Mouse (Mus musculus): ENCODE measurements around the gene Tgfbi. TPM values are rescaled to one million over a fixed set of nuclear protein-coding genes. Genes with fewer than 3 reads are reported as not detected.

The Tgfbi gene
- polyA plus RNA-seq, 1 experiment from 2014 or later: 65.0 TPM

- Histone ChIP-seq H3K4me3 (ENCODE audit: low read depth, low read length) (no peak overlapping the region), H3K4me2 (no peak overlapping the region), H3K36me3 (ENCODE audit: control insufficient read depth, insufficient read depth, low read length) (no peaks in the 10 kb centered on the region), H3K9ac (ENCODE audit: low read depth, low read length) (no peak overlapping the region), H3K27ac (ENCODE audit: low read depth, low read length) (no peak overlapping the region), H3K9me3 (replicated peaks; ENCODE audit: control insufficient read depth, low read length) (no peaks in the 10 kb centered on the region), H3K4me1 (ENCODE audit: control insufficient read depth, insufficient read depth, low read length) (peaks cover 27% of the 10 kb centered on the region), H3K27me3 (ENCODE audit: control insufficient read depth, insufficient read depth, low read length) (peaks cover 6% of the 10 kb centered on the region)
- WGBS (ENCODE audit: insufficient replicate concordance): 55% methylated on average over 3 of the region's 3 CpGs
- no peak for ATAC-seq (replicated peaks; ENCODE audit: insufficient number of reproducible peaks, low FRiP score, low TSS enrichment)
Measured at GRCm38 (mm10) chr13:56614768-56615167, 5.4 kb downstream of the Tgfbi start.

- H3K27me3 ChIP-seq (ENCODE audit: control insufficient read depth, insufficient read depth, low read length): peaks cover 1% of the 10 kb centered on the region
- H3K27ac ChIP-seq (ENCODE audit: low read depth, low read length): no peak overlapping the region
- peaks cover 25% of the 10 kb centered on the region for H3K4me1 ChIP-seq (ENCODE audit: control insufficient read depth, insufficient read depth, low read length)
- no peak overlapping the region for H3K4me2 ChIP-seq
- H3K36me3 ChIP-seq (ENCODE audit: control insufficient read depth, insufficient read depth, low read length): no peaks in the 10 kb centered on the region
- WGBS (ENCODE audit: insufficient replicate concordance): 78% methylated on average over 10 of the region's 10 CpGs
- no peak for ATAC-seq (replicated peaks; ENCODE audit: insufficient number of reproducible peaks, low FRiP score, low TSS enrichment)
- no peak overlapping the region for H3K9ac ChIP-seq (ENCODE audit: low read depth, low read length)
- H3K9me3 ChIP-seq (replicated peaks; ENCODE audit: control insufficient read depth, low read length): no peaks in the 10 kb centered on the region
- no peak overlapping the region for H3K4me3 ChIP-seq (ENCODE audit: low read depth, low read length)
Measured at GRCm38 (mm10) chr13:56615223-56615622, 5.9 kb downstream of the Tgfbi start.

- 76% methylated on average over 9 of the region's 9 CpGs for WGBS (ENCODE audit: insufficient replicate concordance)
- Histone ChIP-seq H3K4me2 (no peak overlapping the region), H3K27ac (ENCODE audit: low read depth, low read length) (no peak overlapping the region), H3K9ac (ENCODE audit: low read depth, low read length) (no peak overlapping the region), H3K27me3 (ENCODE audit: control insufficient read depth, insufficient read depth, low read length) (no peaks in the 10 kb centered on the region), H3K4me3 (ENCODE audit: low read depth, low read length) (no peak overlapping the region), H3K4me1 (ENCODE audit: control insufficient read depth, insufficient read depth, low read length) (peaks cover 25% of the 10 kb centered on the region), H3K9me3 (replicated peaks; ENCODE audit: control insufficient read depth, low read length) (no peaks in the 10 kb centered on the region), H3K36me3 (ENCODE audit: control insufficient read depth, insufficient read depth, low read length) (no peaks in the 10 kb centered on the region)
- ATAC-seq (replicated peaks; ENCODE audit: insufficient number of reproducible peaks, low FRiP score, low TSS enrichment): no peak
Measured at GRCm38 (mm10) chr13:56615864-56616263, 6.5 kb downstream of the Tgfbi start.

GRCm38 (mm10) chr13:56616386-56616785 is 7.1 kb downstream of the Tgfbi start:
- no peak overlapping the region for H3K27ac ChIP-seq (ENCODE audit: low read depth, low read length)
- no peak overlapping the region for H3K4me3 ChIP-seq (ENCODE audit: low read depth, low read length)
- H3K9me3 ChIP-seq (replicated peaks; ENCODE audit: control insufficient read depth, low read length): no peaks in the 10 kb centered on the region
- 53% methylated on average over 7 of the region's 7 CpGs for whole genome bisulfite sequencing (ENCODE audit: insufficient replicate concordance)
- H3K4me2 ChIP-seq: no peak overlapping the region
- H3K9ac ChIP-seq (ENCODE audit: low read depth, low read length): no peak overlapping the region
- H3K27me3 ChIP-seq (ENCODE audit: control insufficient read depth, insufficient read depth, low read length): no peaks in the 10 kb centered on the region
- H3K4me1 ChIP-seq (ENCODE audit: control insufficient read depth, insufficient read depth, low read length): peaks cover 25% of the 10 kb centered on the region
- ATAC-seq (replicated peaks; ENCODE audit: insufficient number of reproducible peaks, low FRiP score, low TSS enrichment): no peak
- no peaks in the 10 kb centered on the region for H3K36me3 ChIP-seq (ENCODE audit: control insufficient read depth, insufficient read depth, low read length)

- H3K4me3 ChIP-seq (ENCODE audit: low read depth, low read length): no peak overlapping the region
- no peaks in the 10 kb centered on the region for H3K36me3 ChIP-seq (ENCODE audit: control insufficient read depth, insufficient read depth, low read length)
- no peak for ATAC-seq (replicated peaks; ENCODE audit: insufficient number of reproducible peaks, low FRiP score, low TSS enrichment)
- H3K9me3 ChIP-seq (replicated peaks; ENCODE audit: control insufficient read depth, low read length): no peaks in the 10 kb centered on the region
- H3K4me2 ChIP-seq: no peak overlapping the region
- no peak overlapping the region for H3K27ac ChIP-seq (ENCODE audit: low read depth, low read length)
- no peak overlapping the region for H3K9ac ChIP-seq (ENCODE audit: low read depth, low read length)
- WGBS (ENCODE audit: insufficient replicate concordance): 87% methylated on average over 2 of the region's 2 CpGs
- no peaks in the 10 kb centered on the region for H3K27me3 ChIP-seq (ENCODE audit: control insufficient read depth, insufficient read depth, low read length)
- peaks cover 28% of the 10 kb centered on the region for H3K4me1 ChIP-seq (ENCODE audit: control insufficient read depth, insufficient read depth, low read length)
Measured at GRCm38 (mm10) chr13:56617197-56617596, 7.9 kb downstream of the Tgfbi start.

- 0 out of 2 replicates have a peak, but pooled peaks have one; percentile 17 for ATAC-seq (replicated peaks; ENCODE audit: insufficient number of reproducible peaks, low FRiP score, low TSS enrichment)
- H3K9ac ChIP-seq (ENCODE audit: low read depth, low read length): no peak overlapping the region; the same call in 1 of the 2 replicates
- WGBS (ENCODE audit: insufficient replicate concordance): 33% methylated on average over 8 of the region's 8 CpGs
- no peaks in the 10 kb centered on the region for H3K36me3 ChIP-seq (ENCODE audit: control insufficient read depth, insufficient read depth, low read length)
- peaks cover 12% of the 10 kb centered on the region; the same call in 1 of the 2 replicates for H3K4me1 ChIP-seq (ENCODE audit: control insufficient read depth, insufficient read depth, low read length)
- no peak overlapping the region for H3K4me3 ChIP-seq (ENCODE audit: low read depth, low read length)
- peaks cover 3% of the 10 kb centered on the region; the same call in 1 of the 2 replicates for H3K27me3 ChIP-seq (ENCODE audit: control insufficient read depth, insufficient read depth, low read length)
- peak overlapping the region; percentile 22; the same call in 1 of the 2 replicates for H3K27ac ChIP-seq (ENCODE audit: low read depth, low read length)
- H3K9me3 ChIP-seq (replicated peaks; ENCODE audit: control insufficient read depth, low read length): no peaks in the 10 kb centered on the region
- H3K4me2 ChIP-seq: no peak overlapping the region
Measured at GRCm38 (mm10) chr13:56622201-56622757, 13.0 kb downstream of the Tgfbi start.

GRCm38 (mm10) chr13:56626524-56626923 is 17.2 kb downstream of the Tgfbi start:
- Histone ChIP-seq H3K9ac (ENCODE audit: low read depth, low read length) (no peak overlapping the region), H3K4me1 (ENCODE audit: control insufficient read depth, insufficient read depth, low read length) (peaks cover 10% of the 10 kb centered on the region; the same call in 1 of the 2 replicates), H3K36me3 (ENCODE audit: control insufficient read depth, insufficient read depth, low read length) (no peaks in the 10 kb centered on the region), H3K27ac (ENCODE audit: low read depth, low read length) (no peak overlapping the region), H3K9me3 (replicated peaks; ENCODE audit: control insufficient read depth, low read length) (no peaks in the 10 kb centered on the region), H3K27me3 (ENCODE audit: control insufficient read depth, insufficient read depth, low read length) (peaks cover 3% of the 10 kb centered on the region; the same call in 1 of the 2 replicates), H3K4me2 (no peak overlapping the region), H3K4me3 (ENCODE audit: low read depth, low read length) (no peak overlapping the region)
- WGBS (ENCODE audit: insufficient replicate concordance): 82% methylated on average over 6 of the region's 6 CpGs
- no peak for ATAC-seq (replicated peaks; ENCODE audit: insufficient number of reproducible peaks, low FRiP score, low TSS enrichment)

GRCm38 (mm10) chr13:56630081-56630480 is 20.8 kb downstream of the Tgfbi start:
- H3K9ac ChIP-seq (ENCODE audit: low read depth, low read length): no peak overlapping the region
- WGBS (ENCODE audit: insufficient replicate concordance): 84% methylated on average over 4 of the region's 4 CpGs
- no peak overlapping the region for H3K4me2 ChIP-seq
- H3K36me3 ChIP-seq (ENCODE audit: control insufficient read depth, insufficient read depth, low read length): peaks cover 2% of the 10 kb centered on the region; the same call in 1 of the 2 replicates
- H3K9me3 ChIP-seq (replicated peaks; ENCODE audit: control insufficient read depth, low read length): no peaks in the 10 kb centered on the region
- peaks cover 4% of the 10 kb centered on the region for H3K4me1 ChIP-seq (ENCODE audit: control insufficient read depth, insufficient read depth, low read length)
- ATAC-seq (replicated peaks; ENCODE audit: insufficient number of reproducible peaks, low FRiP score, low TSS enrichment): no peak
- no peak overlapping the region for H3K4me3 ChIP-seq (ENCODE audit: low read depth, low read length)
- no peak overlapping the region for H3K27ac ChIP-seq (ENCODE audit: low read depth, low read length)
- peaks cover 2% of the 10 kb centered on the region; the same call in 1 of the 2 replicates for H3K27me3 ChIP-seq (ENCODE audit: control insufficient read depth, insufficient read depth, low read length)

- ATAC-seq (replicated peaks; ENCODE audit: insufficient number of reproducible peaks, low FRiP score, low TSS enrichment): no peak
- Histone ChIP-seq H3K9me3 (replicated peaks; ENCODE audit: control insufficient read depth, low read length) (no peaks in the 10 kb centered on the region), H3K36me3 (ENCODE audit: control insufficient read depth, insufficient read depth, low read length) (peaks cover 2% of the 10 kb centered on the region; the same call in 1 of the 2 replicates), H3K4me1 (ENCODE audit: control insufficient read depth, insufficient read depth, low read length) (peaks cover 8% of the 10 kb centered on the region), H3K4me3 (ENCODE audit: low read depth, low read length) (no peak overlapping the region), H3K27ac (ENCODE audit: low read depth, low read length) (no peak overlapping the region), H3K9ac (ENCODE audit: low read depth, low read length) (no peak overlapping the region), H3K4me2 (no peak overlapping the region), H3K27me3 (ENCODE audit: control insufficient read depth, insufficient read depth, low read length) (no peaks in the 10 kb centered on the region)
- 58% methylated on average over 6 of the region's 6 CpGs for WGBS (ENCODE audit: insufficient replicate concordance)
Measured at GRCm38 (mm10) chr13:56630552-56630951, 21.2 kb downstream of the Tgfbi start.

Measured in heart, embryonic 11.5 days (tissue).